Mouse (Mus musculus): ENCODE data around the gene Rhbdl1. TPM values are rescaled to one million over a fixed set of nuclear protein-coding genes. Genes with fewer than 3 reads are reported as not detected.

Rhbdl1 gene
- polyA plus RNA-seq, 1 experiment from 2014 or later, result 1.2 TPM

GRCm38 (mm10) chr17:25823452-25823851 lies 13.6 kb downstream of the Rhbdl1 start, which contains the start of gene Wdr24:
Gene Wdr24, plus strand, starts transcription at chr17:25823627.
- under 1% methylated on average over 18 of the region's 18 CpGs for WGBS
- ATAC-seq (ENCODE audit: insufficient number of reproducible peaks, low FRiP score, low TSS enrichment, low read depth) (peak; percentile 33; the same call in 1 of the 2 replicates), DNase-seq (ENCODE audit: low spot score) (peak; percentile 80)
- Histone ChIP-seq H3K4me3 (ENCODE audit: low read depth, low read length) (peak within 1 kb of the TSS; percentile 54), H3K4me1 (ENCODE audit: control insufficient read depth, insufficient read depth, low read length) (peaks cover 15% of the 10 kb centered on the region), H3K36me3 (ENCODE audit: control insufficient read depth, insufficient read depth, low read length) (peaks cover 4% of the 10 kb centered on the region; the same call in 1 of the 2 replicates), H3K27me3 (ENCODE audit: control insufficient read depth, insufficient read depth, low read length) (peaks cover 24% of the 10 kb centered on the region), H3K9ac (ENCODE audit: low read length) (peak within 1 kb of the TSS; percentile 64; the same call in 1 of the 2 replicates), H3K9me3 (ENCODE audit: control insufficient read depth, low read length) (no peaks in the 10 kb centered on the region), H3K4me2 (ENCODE audit: low read depth, severe bottlenecking) (peak within 1 kb of the TSS; percentile 96), H3K27ac (replicated peaks; ENCODE audit: low read depth, low read length) (no peak within 1 kb of the TSS)

- no peak overlapping the region for H3K9ac ChIP-seq (ENCODE audit: low read length)
- peaks cover 40% of the 10 kb centered on the region for H3K27me3 ChIP-seq (ENCODE audit: control insufficient read depth, insufficient read depth, low read length)
- ATAC-seq (ENCODE audit: insufficient number of reproducible peaks, low FRiP score, low TSS enrichment, low read depth) (no peak), DNase-seq (ENCODE audit: low spot score) (no peak)
- 0 out of 2 replicates have a peak overlapping the region, but pooled peaks have one; percentile 6 for H3K4me3 ChIP-seq (ENCODE audit: low read depth, low read length)
- H3K27ac ChIP-seq (replicated peaks; ENCODE audit: low read depth, low read length), result no peak overlapping the region
- H3K9me3 ChIP-seq (ENCODE audit: control insufficient read depth, low read length), result no peaks in the 10 kb centered on the region
- no peaks in the 10 kb centered on the region for H3K36me3 ChIP-seq (ENCODE audit: control insufficient read depth, insufficient read depth, low read length)
- WGBS, result 5% methylated on average over 46 of the region's 46 CpGs
- peaks cover 3% of the 10 kb centered on the region; the same call in 1 of the 2 replicates for H3K4me1 ChIP-seq (ENCODE audit: control insufficient read depth, insufficient read depth, low read length)
- H3K4me2 ChIP-seq (ENCODE audit: low read depth, severe bottlenecking), result peak overlapping the region; percentile 20
Observed at GRCm38 (mm10) chr17:25818851-25819780, 18.0 kb downstream of the Rhbdl1 start.

- peaks cover 42% of the 10 kb centered on the region for H3K27me3 ChIP-seq (ENCODE audit: control insufficient read depth, insufficient read depth, low read length)
- H3K9me3 ChIP-seq (ENCODE audit: control insufficient read depth, low read length), result no peaks in the 10 kb centered on the region
- no peaks in the 10 kb centered on the region for H3K36me3 ChIP-seq (ENCODE audit: control insufficient read depth, insufficient read depth, low read length)
- DNase-seq (ENCODE audit: low spot score) (no peak), ATAC-seq (ENCODE audit: insufficient number of reproducible peaks, low FRiP score, low TSS enrichment, low read depth) (no peak)
- no peak overlapping the region for H3K4me2 ChIP-seq (ENCODE audit: low read depth, severe bottlenecking)
- H3K4me1 ChIP-seq (ENCODE audit: control insufficient read depth, insufficient read depth, low read length), result no peaks in the 10 kb centered on the region
- H3K27ac ChIP-seq (replicated peaks; ENCODE audit: low read depth, low read length), result no peak overlapping the region
- H3K9ac ChIP-seq (ENCODE audit: low read length), result no peak overlapping the region
- H3K4me3 ChIP-seq (ENCODE audit: low read depth, low read length), result no peak overlapping the region
- 76% methylated on average over 11 of the region's 11 CpGs for WGBS
Observed at GRCm38 (mm10) chr17:25817662-25818061, 19.4 kb downstream of the Rhbdl1 start.

- peaks cover 45% of the 10 kb centered on the region for H3K27me3 ChIP-seq (ENCODE audit: control insufficient read depth, insufficient read depth, low read length)
- no peak for ATAC-seq (ENCODE audit: insufficient number of reproducible peaks, low FRiP score, low TSS enrichment, low read depth)
- no peak overlapping the region for H3K4me2 ChIP-seq (ENCODE audit: low read depth, severe bottlenecking)
- peak; percentile 97 for DNase-seq (ENCODE audit: low spot score)
- no peaks in the 10 kb centered on the region for H3K36me3 ChIP-seq (ENCODE audit: control insufficient read depth, insufficient read depth, low read length)
- no peaks in the 10 kb centered on the region for H3K9me3 ChIP-seq (ENCODE audit: control insufficient read depth, low read length)
- H3K9ac ChIP-seq (ENCODE audit: low read length), result no peak overlapping the region
- H3K4me1 ChIP-seq (ENCODE audit: control insufficient read depth, insufficient read depth, low read length), result 0 out of 2 replicates have a peak, but pooled peaks cover 2% of the 10 kb centered on the region
- WGBS, result 4% methylated on average over 20 of the region's 20 CpGs
- H3K27ac ChIP-seq (replicated peaks; ENCODE audit: low read depth, low read length), result no peak overlapping the region
- no peak overlapping the region for H3K4me3 ChIP-seq (ENCODE audit: low read depth, low read length)
Observed at GRCm38 (mm10) chr17:25813471-25813870, 23.6 kb downstream of the Rhbdl1 start.

- Histone ChIP-seq H3K4me3 (ENCODE audit: low read depth, low read length) (no peak overlapping the region), H3K27me3 (ENCODE audit: control insufficient read depth, insufficient read depth, low read length) (peaks cover 36% of the 10 kb centered on the region)
Observed at GRCm38 (mm10) chr17:25810890-25811289, 26.2 kb downstream of the Rhbdl1 start.

GRCm38 (mm10) chr17:25809606-25810340 lies 27.3 kb downstream of the Rhbdl1 start:
- H3K27ac ChIP-seq (replicated peaks; ENCODE audit: low read depth, low read length), result no peak overlapping the region
- DNase-seq (ENCODE audit: low spot score), result no peak
- peak; percentile 14; the same call in 1 of the 2 replicates for ATAC-seq (ENCODE audit: insufficient number of reproducible peaks, low FRiP score, low TSS enrichment, low read depth)

More at GRCm38 (mm10) chr17:25810890-25811289, 26.2 kb downstream of the Rhbdl1 start:
- Histone ChIP-seq H3K9ac (ENCODE audit: low read length) (no peak overlapping the region), H3K9me3 (ENCODE audit: control insufficient read depth, low read length) (no peaks in the 10 kb centered on the region), H3K36me3 (ENCODE audit: control insufficient read depth, insufficient read depth, low read length) (no peaks in the 10 kb centered on the region), H3K4me1 (ENCODE audit: control insufficient read depth, insufficient read depth, low read length) (0 out of 2 replicates have a peak, but pooled peaks cover 2% of the 10 kb centered on the region), H3K4me2 (ENCODE audit: low read depth, severe bottlenecking) (no peak overlapping the region), H3K27ac (replicated peaks; ENCODE audit: low read depth, low read length) (no peak overlapping the region)
- 76% methylated on average over 4 of the region's 4 CpGs for WGBS
- ATAC-seq (ENCODE audit: insufficient number of reproducible peaks, low FRiP score, low TSS enrichment, low read depth) (no peak), DNase-seq (ENCODE audit: low spot score) (no peak)

GRCm38 (mm10) chr17:25808789-25809605 lies 28.1 kb downstream of the Rhbdl1 start, which contains the start of gene Fbxl16:
Gene Fbxl16, plus strand, starts transcription at chr17:25809085.
- no peaks in the 10 kb centered on the region for H3K9me3 ChIP-seq (ENCODE audit: control insufficient read depth, low read length)
- DNase-seq (ENCODE audit: low spot score) (peak; percentile 80), ATAC-seq (ENCODE audit: insufficient number of reproducible peaks, low FRiP score, low TSS enrichment, low read depth) (peak; percentile 60; the same call in 1 of the 2 replicates)
- H3K4me2 ChIP-seq (ENCODE audit: low read depth, severe bottlenecking), result peak within 1 kb of the TSS; percentile 97
- 0% methylated on average over 72 of the region's 100 CpGs for WGBS
- no peak within 1 kb of the TSS for H3K27ac ChIP-seq (replicated peaks; ENCODE audit: low read depth, low read length)
- 0 out of 2 replicates have a peak, but pooled peaks cover 2% of the 10 kb centered on the region for H3K4me1 ChIP-seq (ENCODE audit: control insufficient read depth, insufficient read depth, low read length)
- H3K27me3 ChIP-seq (ENCODE audit: control insufficient read depth, insufficient read depth, low read length), result peaks cover 36% of the 10 kb centered on the region
- peak within 1 kb of the TSS; percentile 64 for H3K9ac ChIP-seq (ENCODE audit: low read length)
- H3K36me3 ChIP-seq (ENCODE audit: control insufficient read depth, insufficient read depth, low read length), result no peaks in the 10 kb centered on the region
- H3K4me3 ChIP-seq (ENCODE audit: low read depth, low read length), result peak within 1 kb of the TSS; percentile 68

More at GRCm38 (mm10) chr17:25809606-25810340, 27.3 kb downstream of the Rhbdl1 start:
- no peaks in the 10 kb centered on the region for H3K9me3 ChIP-seq (ENCODE audit: control insufficient read depth, low read length)
- H3K27me3 ChIP-seq (ENCODE audit: control insufficient read depth, insufficient read depth, low read length), result peaks cover 36% of the 10 kb centered on the region
- H3K4me1 ChIP-seq (ENCODE audit: control insufficient read depth, insufficient read depth, low read length), result 0 out of 2 replicates have a peak, but pooled peaks cover 2% of the 10 kb centered on the region
- H3K9ac ChIP-seq (ENCODE audit: low read length), result peak overlapping the region; percentile 64; the same call in 1 of the 2 replicates
- 11% methylated on average over 25 of the region's 25 CpGs for WGBS
- peak overlapping the region; percentile 97 for H3K4me2 ChIP-seq (ENCODE audit: low read depth, severe bottlenecking)
- H3K4me3 ChIP-seq (ENCODE audit: low read depth, low read length), result peak overlapping the region; percentile 68
- no peaks in the 10 kb centered on the region for H3K36me3 ChIP-seq (ENCODE audit: control insufficient read depth, insufficient read depth, low read length)

Data from limb, embryonic 11.5 days (tissue).